Mouse (Mus musculus): ENCODE measurements around the gene Gm10964. TPM values are rescaled to one million over a fixed set of nuclear protein-coding genes. Genes with fewer than 3 reads are reported as not detected.
"Not testable (repeated sequence)": the region's sequence is repeated elsewhere in the genome, so short reads cannot be mapped to it uniquely, and the experiment has no call there.

Gm10964 gene
- total RNA-seq, 1 experiment from 2014 or later: not detected

- no peak for DNase-seq
These were observed 40.0 kb downstream of the Gm10964 start for GRCm38 (mm10) chr3:103779183-103779582.

GRCm38 (mm10) chr3:103780271-103780670, 41.1 kb downstream of the Gm10964 start:
- no peak for DNase-seq

- no peak for DNase-seq
These were observed 41.6 kb downstream of the Gm10964 start for GRCm38 (mm10) chr3:103780777-103781176.

- DNase-seq: no peak
These were observed 43.9 kb downstream of the Gm10964 start for GRCm38 (mm10) chr3:103782844-103783609.

GRCm38 (mm10) chr3:103787225-103787624, 48.1 kb downstream of the Gm10964 start:
- peak; percentile 37 for DNase-seq

- DNase-seq: no peak
These were observed 49.9 kb downstream of the Gm10964 start for GRCm38 (mm10) chr3:103789096-103789495.

GRCm38 (mm10) chr3:103789891-103790345, 50.8 kb downstream of the Gm10964 start:
- DNase-seq: peak; percentile 64

- no peak for DNase-seq
These were observed 51.4 kb downstream of the Gm10964 start for GRCm38 (mm10) chr3:103790346-103791145.

GRCm38 (mm10) chr3:103791230-103792110, 52.3 kb downstream of the Gm10964 start, which contains the start of gene Hipk1:
Hipk1 (minus strand) TSS chr3:103791563.
- peak; percentile 97 for DNase-seq

- not testable (repeated sequence) for DNase-seq
These were observed 52.9 kb downstream of the Gm10964 start for GRCm38 (mm10) chr3:103792111-103792406.

- DNase-seq: no peak
These were observed 53.4 kb downstream of the Gm10964 start for GRCm38 (mm10) chr3:103792566-103792965.

Other genes starting within 250 kb of the Gm10964 start
- 0.08 TPM in 1 of 2 replicates, not detected in the other for gene Syt6, start 164.1 kb upstream of the Gm10964 start, total RNA-seq (2021)
- 0.19 TPM in 1 of 2 replicates, not detected in the other for gene Atg4a-ps, start 93.3 kb upstream of the Gm10964 start, total RNA-seq (2021)
- gene Olfml3, start 1.4 kb upstream of the Gm10964 start, total RNA-seq (2021): 12.0 and 12.7 TPM in 2 replicates
- gene Hipk1, start 52.2 kb downstream of the Gm10964 start, total RNA-seq (2021): 149 and 198 TPM in 2 replicates
- 16.6 and 21.9 TPM in 2 replicates for gene Dclre1b, start 70.1 kb downstream of the Gm10964 start, total RNA-seq (2021)
- gene Ap4b1, start 70.2 kb downstream of the Gm10964 start, total RNA-seq (2021): 17.2 and 29.1 TPM in 2 replicates
- 0.23 TPM in 1 of 2 replicates, not detected in the other for gene Gm43064, start 70.2 kb downstream of the Gm10964 start, total RNA-seq (2021)
- gene Bcl2l15, start 93.2 kb downstream of the Gm10964 start, total RNA-seq (2021): 0.52 and 0.56 TPM in 2 replicates
- gene Ptpn22, start 120.4 kb downstream of the Gm10964 start, total RNA-seq (2021): 1.4 and 7.8 TPM in 2 replicates
- 16.2 and 18.0 TPM in 2 replicates for gene Rsbn1, start 174.8 kb downstream of the Gm10964 start, total RNA-seq (2021)
- 18.7 and 20.3 TPM in 2 replicates for gene Phtf1, start 228.7 kb downstream of the Gm10964 start, total RNA-seq (2021)